Comparison of ENCODE assay signal across 8 mouse cellular contexts in the genomic region with DNA sequence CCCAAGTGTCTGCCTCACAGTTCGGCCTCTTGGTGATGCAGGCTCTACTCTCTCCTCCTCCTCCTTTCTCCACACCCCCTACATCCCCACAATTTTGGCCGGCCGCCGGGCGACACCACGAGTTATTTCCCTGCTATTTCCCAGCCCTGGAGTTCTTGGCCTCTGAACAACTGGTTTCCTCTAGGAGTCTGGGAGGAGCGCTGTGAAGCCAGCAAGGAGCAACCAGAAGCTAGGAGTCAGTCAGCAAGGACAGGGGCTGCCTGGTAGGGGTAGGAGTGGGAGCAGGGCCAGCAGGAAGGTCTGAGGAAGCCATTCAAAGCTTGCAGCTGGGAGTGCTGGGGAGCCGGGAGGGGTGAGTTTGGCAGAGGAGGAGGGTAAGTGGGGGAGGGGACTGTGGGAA. TPM values are rescaled to one million over a fixed set of nuclear protein-coding genes. Genes with fewer than 3 reads are reported as not detected.
DNase-seq lines count a peak whose midpoint lies in the region; ATAC-seq and TF ChIP-seq lines count a peak whose summit lies in the region.
"Had no signal": no experiment of that assay in that cellular context is flagged by ENCODE, and none has a peak within 500 bp of the region (broad histone marks: within the 10 kb centered on the region; RNA-seq: fewer than 3 reads in every experiment).

A gene (plus strand): TSS at position 136 of the 400 bp plus-strand sequence.

- H3K36me3 ChIP-seq in forebrain, embryonic 15.5 days, result no peaks in the 10 kb centered on the region
- H3K36me3 ChIP-seq in heart, postnatal 0 days (replicated peaks; ENCODE audit: control insufficient read depth, insufficient read depth, low read length), result no peaks in the 10 kb centered on the region; the same call in 1 of the 2 replicates
- H3K36me3 ChIP-seq in liver, embryonic 12.5 days, result peaks cover 70% of the 10 kb centered on the region

- peaks cover 6% of the 10 kb centered on the region; the same call in 1 of the 2 replicates for H3K4me1 ChIP-seq in brown adipose tissue, adult 24 weeks (ENCODE audit: control insufficient read depth, insufficient read depth, insufficient read length, low read length)
- peaks cover 51% of the 10 kb centered on the region for H3K4me1 ChIP-seq in forebrain, embryonic 15.5 days
- H3K4me1 ChIP-seq in heart, postnatal 0 days (ENCODE audit: control insufficient read depth, insufficient read depth), result peaks cover 32% of the 10 kb centered on the region
- H3K4me1 ChIP-seq in liver, embryonic 12.5 days, result peaks cover 53% of the 10 kb centered on the region

- H3K9me3 ChIP-seq in forebrain, embryonic 15.5 days, result no peaks in the 10 kb centered on the region
- no peaks in the 10 kb centered on the region for H3K9me3 ChIP-seq in heart, postnatal 0 days (replicated peaks; ENCODE audit: control insufficient read depth, low read length)
- H3K9me3 ChIP-seq in liver, embryonic 12.5 days (replicated peaks), result no peaks in the 10 kb centered on the region

- H3K27me3 ChIP-seq in forebrain, embryonic 15.5 days, result no peaks in the 10 kb centered on the region
- no peaks in the 10 kb centered on the region for H3K27me3 ChIP-seq in heart, postnatal 0 days (ENCODE audit: control insufficient read depth, insufficient read depth, low read length)
- no peaks in the 10 kb centered on the region for H3K27me3 ChIP-seq in liver, embryonic 12.5 days (replicated peaks)

- no peak for TF ChIP-seq EP300 in heart, postnatal 0 days (IDR thresholded peaks at IDR 0.05; ENCODE audit: low read depth)

- WGBS in forebrain, embryonic 15.5 days, result 19% methylated on average over 8 of the region's 8 CpGs
- WGBS in heart, postnatal 0 days, result 9% methylated on average over 8 of the region's 8 CpGs
- 78% methylated on average over 8 of the region's 8 CpGs for WGBS in liver, embryonic 12.5 days (ENCODE audit: insufficient replicate concordance)

- H3K4me3 ChIP-seq in brown adipose tissue, adult 24 weeks (ENCODE audit: insufficient read depth, low read depth, low read length), result peak within 1 kb of the TSS; percentile 48
- 0 out of 2 replicates have a peak within 1 kb of the TSS, but pooled peaks have one; percentile 0 for H3K4me3 ChIP-seq in forebrain, embryonic 15.5 days
- H3K4me3 ChIP-seq in heart, postnatal 0 days (ENCODE audit: low read depth, low read length), result peak within 1 kb of the TSS; percentile 12; the same call in 1 of the 2 replicates
- no peak within 1 kb of the TSS for H3K4me3 ChIP-seq in liver, embryonic 12.5 days

- DNase-seq in heart, postnatal 0 days (ENCODE audit: low spot score), result peak; percentile 76
- DNase-seq in kidney, postnatal 14 days, result peak; percentile 91
- peak; percentile 83 for DNase-seq in ovary, postnatal 10 days (ENCODE audit: low spot score)
- DNase-seq in T-cell, adult 2 months (ENCODE audit: low spot score), result no peak

- peak; percentile 16; the same call in 1 of the 2 replicates for TF ChIP-seq CTCF in heart, postnatal 0 days (IDR thresholded peaks at IDR 0.05; ENCODE audit: low read depth)

- H3K9ac ChIP-seq in forebrain, embryonic 15.5 days (replicated peaks), result 0 out of 2 replicates have a peak within 1 kb of the TSS, but pooled peaks have one; percentile 10
- peak within 1 kb of the TSS; percentile 7; the same call in 1 of the 2 replicates for H3K9ac ChIP-seq in heart, postnatal 0 days (replicated peaks; ENCODE audit: low read depth, low read length)
- no peak within 1 kb of the TSS; the same call in 1 of the 2 replicates for H3K9ac ChIP-seq in liver, embryonic 12.5 days

- peak within 1 kb of the TSS; percentile 28 for H3K4me2 ChIP-seq in forebrain, embryonic 15.5 days (replicated peaks)
- H3K4me2 ChIP-seq in heart, postnatal 0 days (ENCODE audit: low read depth, low read length), result peak within 1 kb of the TSS; percentile 40
- peak within 1 kb of the TSS; percentile 18; the same call in 1 of the 2 replicates for H3K4me2 ChIP-seq in liver, embryonic 12.5 days

- ATAC-seq in forebrain, embryonic 15.5 days (replicated peaks), result peak; percentile 57
- ATAC-seq in heart, postnatal 0 days (ENCODE audit: insufficient read depth, low read depth), result peak; percentile 66
- ATAC-seq in liver, embryonic 12.5 days, result no peak

- peak within 1 kb of the TSS; percentile 43 for H3K27ac ChIP-seq in brown adipose tissue, adult 24 weeks (replicated peaks; ENCODE audit: low read depth, low read length)
- H3K27ac ChIP-seq in forebrain, embryonic 15.5 days (replicated peaks), result peak within 1 kb of the TSS; percentile 51
- H3K27ac ChIP-seq in heart, postnatal 0 days (ENCODE audit: low read depth), result peak within 1 kb of the TSS; percentile 68
- no peak within 1 kb of the TSS; the same call in 1 of the 2 replicates for H3K27ac ChIP-seq in liver, embryonic 12.5 days

RNA-seq across cellular contexts. Expression of the gene that starts here (rescaled TPM):
- polyA plus RNA-seq in brown adipose tissue, adult 24 weeks (2012; ENCODE audit: insufficient read depth, insufficient read length, missing spikeins), result 3.6 and 3.7 TPM in 2 replicates
- polyA plus RNA-seq in forebrain, embryonic 15.5 days (2015; fragmentation: Nextera tagmentation; extraction: Ambion mirVana), result 2.2 and 3.6 TPM in 2 replicates
- total RNA-seq in heart, postnatal 0 days (2014; rRNA removed; ENCODE audit: low replicate concordance), result 9.0 TPM in 2 replicates
- 4.1 and 4.5 TPM in 2 replicates for polyA plus RNA-seq in heart, postnatal 0 days (2015; fragmentation: Nextera tagmentation; extraction: Ambion mirVana)
- 0.23 and 0.28 TPM in 2 replicates for polyA plus RNA-seq in liver, embryonic 12.5 days (2016; fragmentation: Nextera tagmentation; extraction: Ambion mirVana)
- total RNA-seq: neutrophil, adult 5-6 weeks had no signal
